Mouse (Mus musculus): ENCODE results near the gene Rrp12. TPM values are rescaled to one million over a fixed set of nuclear protein-coding genes. Genes with fewer than 3 reads are reported as not detected.

The Rrp12 gene
- polyA plus RNA-seq, 1 experiment, result 7.0 TPM

DNA sequence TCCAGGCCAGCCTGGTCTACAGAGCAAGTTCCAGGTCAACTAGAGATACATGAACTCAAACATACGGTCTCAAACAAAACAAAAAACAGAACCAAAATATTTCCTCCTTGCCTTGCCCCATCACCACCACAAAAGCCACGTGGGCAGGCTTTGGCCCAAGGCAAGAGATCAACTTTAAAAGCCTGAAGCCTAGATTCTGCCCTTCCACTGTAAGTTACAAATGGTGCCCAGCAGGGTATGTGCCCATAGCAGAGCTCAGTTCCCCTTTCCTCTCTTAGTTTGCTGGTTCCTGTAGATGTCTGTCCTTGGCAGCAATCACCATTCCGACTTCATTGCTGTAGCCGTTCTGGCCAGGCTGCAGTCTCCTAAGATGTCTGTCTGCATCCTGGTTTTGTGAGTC, 53.3 kb downstream of the Rrp12 start:
- peaks cover 6% of the 10 kb centered on the region; the same call in 1 of the 2 replicates for H3K4me1 ChIP-seq (ENCODE audit: control insufficient read depth, insufficient read depth, insufficient read length)
- peaks cover 3% of the 10 kb centered on the region; the same call in 1 of the 2 replicates for H3K27me3 ChIP-seq (ENCODE audit: control insufficient read depth, insufficient read depth, low read length)
- WGBS, result 49% methylated on average over 4 of the region's 4 CpGs
- DNase-seq (ENCODE audit: low read depth in 1 of 2, low spot score in 2 of 2), result no peak
- no peak for TF ChIP-seq CTCF (IDR thresholded peaks at IDR 0.05; ENCODE audit: extremely low read depth, insufficient read depth, insufficient read length, insufficient replicate concordance)
- TF ChIP-seq POLR2A (IDR thresholded peaks at IDR 0.05; ENCODE audit: low read depth, low read length), result no peak
- no peak overlapping the region for H3K4me3 ChIP-seq (ENCODE audit: extremely low read depth, insufficient read depth, insufficient read length)
- no peak overlapping the region for H3K27ac ChIP-seq (ENCODE audit: insufficient read depth, low read length)
- H3K36me3 ChIP-seq (ENCODE audit: control insufficient read depth, insufficient read depth, low read length), result no peaks in the 10 kb centered on the region

- Histone ChIP-seq H3K27ac (ENCODE audit: insufficient read depth, low read length) (no peak overlapping the region), H3K36me3 (ENCODE audit: control insufficient read depth, insufficient read depth, low read length) (no peaks in the 10 kb centered on the region), H3K4me3 (ENCODE audit: extremely low read depth, insufficient read depth, insufficient read length) (no peak overlapping the region), H3K27me3 (ENCODE audit: control insufficient read depth, insufficient read depth, low read length) (peaks cover 3% of the 10 kb centered on the region; the same call in 1 of the 2 replicates), H3K4me1 (ENCODE audit: control insufficient read depth, insufficient read depth, insufficient read length) (peaks cover 6% of the 10 kb centered on the region; the same call in 1 of the 2 replicates)
- no peak for DNase-seq (ENCODE audit: low read depth in 1 of 2, low spot score in 2 of 2)
- WGBS, result 91% methylated on average over 4 of the region's 4 CpGs
- TF ChIP-seq POLR2A (IDR thresholded peaks at IDR 0.05; ENCODE audit: low read depth, low read length) (no peak), CTCF (IDR thresholded peaks at IDR 0.05; ENCODE audit: extremely low read depth, insufficient read depth, insufficient read length, insufficient replicate concordance) (no peak)
Observed at GRCm38 (mm10) chr19:41842196-41842595, 53.8 kb downstream of the Rrp12 start.

DNA sequence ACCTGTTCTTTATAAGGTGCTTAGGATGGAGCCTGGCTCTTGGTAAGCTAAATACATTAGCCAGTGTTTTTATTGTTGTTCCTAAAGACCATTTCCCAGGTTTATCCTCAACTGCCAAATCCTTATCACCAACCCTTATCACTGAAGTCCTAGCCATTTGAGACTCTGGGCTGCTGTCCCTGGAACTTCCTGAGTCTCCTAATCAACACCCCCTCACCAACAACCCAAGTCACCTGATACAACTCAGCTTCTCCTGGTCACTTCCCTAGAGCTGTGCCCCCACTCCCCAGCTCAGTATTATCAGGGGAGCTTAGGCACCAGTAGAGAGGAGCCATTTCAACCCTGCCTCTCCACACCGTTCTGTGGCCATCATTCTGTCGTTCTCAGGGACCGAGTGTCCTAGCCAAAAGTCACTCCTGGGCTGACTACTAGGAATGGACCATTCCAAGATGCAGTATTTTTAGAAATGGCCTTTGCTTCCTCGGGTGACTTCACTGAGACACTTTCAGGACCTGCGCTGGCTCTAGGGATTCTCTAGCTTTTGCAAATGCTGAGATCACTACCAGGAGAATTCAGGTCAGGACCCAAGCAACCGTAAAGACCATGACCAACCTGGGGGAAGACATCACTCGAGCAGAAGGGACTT, 54.7 kb downstream of the Rrp12 start:
- H3K4me1 ChIP-seq (ENCODE audit: control insufficient read depth, insufficient read depth, insufficient read length), result no peaks in the 10 kb centered on the region; the same call in 1 of the 2 replicates
- TF ChIP-seq POLR2A (IDR thresholded peaks at IDR 0.05; ENCODE audit: low read depth, low read length), result no peak
- TF ChIP-seq CTCF (IDR thresholded peaks at IDR 0.05; ENCODE audit: extremely low read depth, insufficient read depth, insufficient read length, insufficient replicate concordance), result no peak
- no peaks in the 10 kb centered on the region for H3K27me3 ChIP-seq (ENCODE audit: control insufficient read depth, insufficient read depth, low read length)
- 81% methylated on average over 7 of the region's 7 CpGs for WGBS
- no peak for DNase-seq (ENCODE audit: low read depth in 1 of 2, low spot score in 2 of 2)
- no peak overlapping the region for H3K27ac ChIP-seq (ENCODE audit: insufficient read depth, low read length)
- no peaks in the 10 kb centered on the region for H3K36me3 ChIP-seq (ENCODE audit: control insufficient read depth, insufficient read depth, low read length)
- no peak overlapping the region for H3K4me3 ChIP-seq (ENCODE audit: extremely low read depth, insufficient read depth, insufficient read length)

GRCm38 (mm10) chr19:41839685-41840084, 56.3 kb downstream of the Rrp12 start:
- H3K27me3 ChIP-seq (ENCODE audit: control insufficient read depth, insufficient read depth, low read length), result no peaks in the 10 kb centered on the region
- H3K4me3 ChIP-seq (ENCODE audit: extremely low read depth, insufficient read depth, insufficient read length), result no peak overlapping the region
- H3K36me3 ChIP-seq (ENCODE audit: control insufficient read depth, insufficient read depth, low read length), result no peaks in the 10 kb centered on the region
- no peak for DNase-seq (ENCODE audit: low read depth in 1 of 2, low spot score in 2 of 2)
- WGBS, result 93% methylated on average over 3 of the region's 3 CpGs
- TF ChIP-seq CTCF (IDR thresholded peaks at IDR 0.05; ENCODE audit: extremely low read depth, insufficient read depth, insufficient read length, insufficient replicate concordance), result no peak
- no peak for TF ChIP-seq POLR2A (IDR thresholded peaks at IDR 0.05; ENCODE audit: low read depth, low read length)
- H3K27ac ChIP-seq (ENCODE audit: insufficient read depth, low read length), result no peak overlapping the region
- no peaks in the 10 kb centered on the region for H3K4me1 ChIP-seq (ENCODE audit: control insufficient read depth, insufficient read depth, insufficient read length)

DNA sequence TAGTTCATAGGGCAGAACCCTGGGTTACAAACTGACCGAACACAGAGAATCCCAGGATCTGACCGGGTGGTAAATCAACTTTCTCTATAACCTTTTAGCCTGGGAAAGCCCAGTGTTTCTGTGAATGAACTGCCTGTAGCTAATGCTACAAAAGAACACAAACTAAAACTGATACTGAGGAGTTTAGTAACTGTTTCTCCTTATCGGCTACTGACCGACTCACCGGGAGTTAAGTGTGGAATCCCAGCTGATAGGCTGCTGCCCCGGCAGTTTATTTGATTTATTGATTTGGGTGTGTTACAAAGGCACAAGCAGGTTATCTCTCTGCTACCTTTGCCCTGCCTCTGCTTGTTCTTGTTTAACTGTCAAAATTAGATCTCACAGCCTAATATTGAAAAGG, 57.2 kb downstream of the Rrp12 start:
- Histone ChIP-seq H3K4me1 (ENCODE audit: control insufficient read depth, insufficient read depth, insufficient read length) (no peaks in the 10 kb centered on the region), H3K4me3 (ENCODE audit: extremely low read depth, insufficient read depth, insufficient read length) (no peak overlapping the region), H3K36me3 (ENCODE audit: control insufficient read depth, insufficient read depth, low read length) (no peaks in the 10 kb centered on the region), H3K27ac (ENCODE audit: insufficient read depth, low read length) (no peak overlapping the region), H3K27me3 (ENCODE audit: control insufficient read depth, insufficient read depth, low read length) (no peaks in the 10 kb centered on the region)
- no peak for TF ChIP-seq CTCF (IDR thresholded peaks at IDR 0.05; ENCODE audit: extremely low read depth, insufficient read depth, insufficient read length, insufficient replicate concordance)
- TF ChIP-seq POLR2A (IDR thresholded peaks at IDR 0.05; ENCODE audit: low read depth, low read length), result no peak
- 79% methylated on average over 6 of the region's 6 CpGs for WGBS
- DNase-seq (ENCODE audit: low read depth in 1 of 2, low spot score in 2 of 2), result no peak

DNA sequence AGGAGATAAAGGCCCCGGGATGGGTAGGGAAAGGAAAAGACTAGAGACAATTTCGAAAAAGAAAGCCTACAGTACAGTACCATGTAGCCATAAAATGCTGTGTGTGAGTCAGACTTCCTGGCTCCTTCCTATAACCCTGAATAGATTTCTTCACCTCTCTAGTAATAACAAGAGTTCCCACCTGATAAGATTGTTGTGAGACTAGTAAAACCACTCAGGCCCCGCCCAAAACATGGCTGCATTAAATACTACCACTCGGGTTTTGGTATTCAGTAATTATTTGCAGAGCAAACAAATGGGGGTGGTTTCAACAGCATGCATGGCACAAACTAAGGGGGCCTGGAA, 58.1 kb downstream of the Rrp12 start:
- no peak for DNase-seq (ENCODE audit: low read depth in 1 of 2, low spot score in 2 of 2)
- Histone ChIP-seq H3K4me3 (ENCODE audit: extremely low read depth, insufficient read depth, insufficient read length) (no peak overlapping the region), H3K27ac (ENCODE audit: insufficient read depth, low read length) (no peak overlapping the region), H3K4me1 (ENCODE audit: control insufficient read depth, insufficient read depth, insufficient read length) (no peaks in the 10 kb centered on the region), H3K27me3 (ENCODE audit: control insufficient read depth, insufficient read depth, low read length) (no peaks in the 10 kb centered on the region), H3K36me3 (ENCODE audit: control insufficient read depth, insufficient read depth, low read length) (no peaks in the 10 kb centered on the region)
- TF ChIP-seq CTCF (IDR thresholded peaks at IDR 0.05; ENCODE audit: extremely low read depth, insufficient read depth, insufficient read length, insufficient replicate concordance) (no peak), POLR2A (IDR thresholded peaks at IDR 0.05; ENCODE audit: low read depth, low read length) (no peak)
- WGBS, result 61% methylated on average over 4 of the region's 4 CpGs

- no peak overlapping the region for H3K27ac ChIP-seq (ENCODE audit: insufficient read depth, low read length)
- no peaks in the 10 kb centered on the region for H3K36me3 ChIP-seq (ENCODE audit: control insufficient read depth, insufficient read depth, low read length)
- 79% methylated on average over 9 of the region's 9 CpGs for WGBS
- H3K4me1 ChIP-seq (ENCODE audit: control insufficient read depth, insufficient read depth, insufficient read length), result no peaks in the 10 kb centered on the region
- TF ChIP-seq CTCF (IDR thresholded peaks at IDR 0.05; ENCODE audit: extremely low read depth, insufficient read depth, insufficient read length, insufficient replicate concordance) (no peak), POLR2A (IDR thresholded peaks at IDR 0.05; ENCODE audit: low read depth, low read length) (no peak)
- H3K27me3 ChIP-seq (ENCODE audit: control insufficient read depth, insufficient read depth, low read length), result no peaks in the 10 kb centered on the region
- DNase-seq (ENCODE audit: low read depth in 1 of 2, low spot score in 2 of 2), result no peak
- no peak overlapping the region for H3K4me3 ChIP-seq (ENCODE audit: extremely low read depth, insufficient read depth, insufficient read length)
Observed at GRCm38 (mm10) chr19:41837194-41837916, 58.6 kb downstream of the Rrp12 start.
